8 mouse cellular contexts compared by ENCODE assay signal in the genomic region with DNA sequence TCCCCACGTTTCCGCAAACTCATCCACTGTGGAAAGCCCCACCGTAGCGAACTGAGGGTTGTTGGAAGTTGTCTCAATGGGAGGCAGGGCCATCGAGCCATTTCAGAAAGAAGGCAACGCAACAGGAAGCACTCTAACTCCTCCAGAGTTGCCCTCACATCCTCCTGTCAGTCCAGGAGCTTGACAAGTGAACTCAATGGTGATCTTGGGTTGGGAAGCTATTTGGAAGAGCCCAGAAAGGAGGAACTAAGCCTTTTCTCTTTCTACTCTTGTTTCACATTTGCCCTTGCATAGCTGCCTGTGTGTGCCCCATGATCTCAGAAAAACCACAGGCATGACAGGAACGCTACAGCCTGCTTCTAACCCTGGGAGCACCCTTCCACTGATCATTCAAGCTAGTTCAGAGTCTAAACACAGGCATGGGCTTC. TPM values are rescaled to one million over a fixed set of nuclear protein-coding genes. Genes with fewer than 3 reads are reported as not detected.
DNase-seq lines count a peak whose midpoint lies in the region; ATAC-seq and TF ChIP-seq lines count a peak whose summit lies in the region.
"Had no signal": no experiment of that assay in that cellular context is flagged by ENCODE, and none has a peak within 500 bp of the region (broad histone marks: within the 10 kb centered on the region; RNA-seq: fewer than 3 reads in every experiment).

No protein-coding gene starts in this region.

- H3K79me2 ChIP-seq in CH12.LX (replicated peaks; ENCODE audit: control insufficient read depth, extremely low read depth, insufficient read depth, poor library complexity, severe bottlenecking) = no peaks in the 10 kb centered on the region

- DNase-seq in intestine, embryonic 14.5 days (ENCODE audit: low spot score) = no peak
- DNase-seq in CH12.LX (ENCODE audit: extremely low read depth) (no peak), R1 (ENCODE audit: low read depth, low spot score) (peak; percentile 21)
- no peak for DNase-seq in limb, embryonic 14.5 days (ENCODE audit: low spot score)
- no peak for DNase-seq in thymus, postnatal 25 days
- no peak for DNase-seq in layer of hippocampus, postnatal 14 days (ENCODE audit: low spot score in 2 of 2)

- no peak for ATAC-seq in intestine, embryonic 14.5 days (replicated peaks; ENCODE audit: low FRiP score, low TSS enrichment, low read depth)
- ATAC-seq in intestine, embryonic 16.5 days = no peak
- ATAC-seq in limb, embryonic 14.5 days (ENCODE audit: low FRiP score, low read depth) = no peak

- H3K9ac ChIP-seq in intestine, embryonic 14.5 days (ENCODE audit: low read length) = no peak overlapping the region
- no peak overlapping the region for H3K9ac ChIP-seq in intestine, embryonic 16.5 days (ENCODE audit: low read depth, low read length)
- no peak overlapping the region for H3K9ac ChIP-seq in CH12.LX (ENCODE audit: insufficient read depth, low read depth)
- H3K9ac ChIP-seq in limb, embryonic 14.5 days (ENCODE audit: low read depth, low read length, severe bottlenecking) = no peak overlapping the region
- H3K9ac ChIP-seq: embryonic facial prominence, embryonic 12.5 days had no signal

- peaks cover 28% of the 10 kb centered on the region for H3K4me1 ChIP-seq in intestine, embryonic 14.5 days (replicated peaks; ENCODE audit: control insufficient read depth, insufficient read depth, low read length)
- H3K4me1 ChIP-seq in intestine, embryonic 16.5 days (ENCODE audit: control insufficient read depth, insufficient read depth, low read length) = peaks cover 36% of the 10 kb centered on the region
- H3K4me1 ChIP-seq in CH12.LX (ENCODE audit: control insufficient read depth in 1 of 2, insufficient read depth in 2 of 2) = peaks cover 7 to 26% of the 10 kb centered on the region in 2 experiments
- H3K4me1 ChIP-seq in limb, embryonic 14.5 days (ENCODE audit: control insufficient read depth, insufficient read depth, low read length) = peaks cover 10% of the 10 kb centered on the region

- TF ChIP-seq CTCF in CH12.LX (conservative IDR thresholded peaks at IDR 0.05 in 1 of 2, IDR thresholded peaks at IDR 0.05 in 1 of 2; ENCODE audit: low read depth in 2 of 2, low read length in 2 of 2) = no peak

- H3K4me3 ChIP-seq in intestine, embryonic 14.5 days (ENCODE audit: low read depth, low read length) = no peak overlapping the region
- H3K4me3 ChIP-seq in intestine, embryonic 16.5 days (ENCODE audit: low read length) = no peak overlapping the region
- H3K4me3 ChIP-seq in CH12.LX (replicated peaks in 1 of 3; ENCODE audit: low read depth in 2 of 3, low read length in 2 of 3, poor library complexity in 1 of 3) = no peak overlapping the region
- H3K4me3 ChIP-seq in limb, embryonic 14.5 days (replicated peaks; ENCODE audit: low read length) = no peak overlapping the region
- H3K4me3 ChIP-seq: embryonic facial prominence, embryonic 12.5 days had no signal

- no peak for TF ChIP-seq POLR2A in CH12.LX (IDR thresholded peaks at IDR 0.05; ENCODE audit: low read depth, low read length)
- TF ChIP-seq POLR2A in limb, embryonic 14.5 days (IDR thresholded peaks at IDR 0.05; ENCODE audit: borderline replicate concordance, extremely low read depth, insufficient read depth, insufficient read length) = no peak

- dilution Hi-C loops in CH12.LX (cut with MboI; ENCODE audit: extremely low pct_ligation_motif_present, extremely low pct_unique_long_range_greater_than_20kb, low sequenced_read_pairs) = no loop called here

- peaks cover 75% of the 10 kb centered on the region for H3K36me3 ChIP-seq in intestine, embryonic 14.5 days (ENCODE audit: control insufficient read depth, insufficient read depth, low read length)
- peaks cover 42% of the 10 kb centered on the region for H3K36me3 ChIP-seq in intestine, embryonic 16.5 days (ENCODE audit: control insufficient read depth, insufficient read depth, low read length)
- no peaks in the 10 kb centered on the region for H3K36me3 ChIP-seq in CH12.LX (replicated peaks in 1 of 2; ENCODE audit: control insufficient read depth in 1 of 2, insufficient read depth in 1 of 2, low read length in 1 of 2)
- peaks cover 79% of the 10 kb centered on the region for H3K36me3 ChIP-seq in limb, embryonic 14.5 days (ENCODE audit: control insufficient read depth, insufficient read depth, low read length)

- H3K27ac ChIP-seq in intestine, embryonic 14.5 days (ENCODE audit: low read depth) = peak overlapping the region; percentile 38; the same call in 1 of the 2 replicates
- no peak overlapping the region for H3K27ac ChIP-seq in intestine, embryonic 16.5 days (ENCODE audit: low read length)
- H3K27ac ChIP-seq in CH12.LX (ENCODE audit: insufficient read depth, low read depth) = no peak overlapping the region
- H3K27ac ChIP-seq in limb, embryonic 14.5 days (replicated peaks; ENCODE audit: low read depth, low read length) = 0 out of 2 replicates have a peak overlapping the region, but pooled peaks have one; percentile 13
- H3K27ac ChIP-seq: embryonic facial prominence, embryonic 12.5 days had no signal

- TF ChIP-seq RAD21 in CH12.LX (IDR thresholded peaks at IDR 0.05; ENCODE audit: low read depth, low read length) = no peak

- H3K27me3 ChIP-seq in intestine, embryonic 14.5 days (replicated peaks; ENCODE audit: control insufficient read depth, insufficient read depth, low read length) = no peaks in the 10 kb centered on the region
- H3K27me3 ChIP-seq in intestine, embryonic 16.5 days (replicated peaks; ENCODE audit: control insufficient read depth, insufficient read depth, low read length) = no peaks in the 10 kb centered on the region
- peaks cover 38% of the 10 kb centered on the region for H3K27me3 ChIP-seq in CH12.LX (replicated peaks)
- H3K27me3 ChIP-seq in limb, embryonic 14.5 days (ENCODE audit: control insufficient read depth, insufficient read depth, low read length) = no peaks in the 10 kb centered on the region
- H3K27me3 ChIP-seq: embryonic facial prominence, embryonic 12.5 days had no signal

- no peaks in the 10 kb centered on the region for H3K9me3 ChIP-seq in intestine, embryonic 14.5 days (ENCODE audit: control insufficient read depth, low read length)
- no peaks in the 10 kb centered on the region for H3K9me3 ChIP-seq in intestine, embryonic 16.5 days (ENCODE audit: control insufficient read depth, low read length)
- H3K9me3 ChIP-seq in CH12.LX (replicated peaks; ENCODE audit: low read length) = no peaks in the 10 kb centered on the region
- H3K9me3 ChIP-seq in limb, embryonic 14.5 days (ENCODE audit: control insufficient read depth, low read length) = no peaks in the 10 kb centered on the region
- H3K9me3 ChIP-seq: embryonic facial prominence, embryonic 12.5 days had no signal

- in situ Hi-C loops in CH12.LX (cut with MboI; ENCODE audit: low pct_ligation_motif_present, low pct_unique_long_range_greater_than_20kb, low sequenced_read_pairs) = no loop called here

- WGBS in intestine, embryonic 14.5 days = 73% methylated on average over 7 of the region's 7 CpGs
- WGBS in intestine, embryonic 16.5 days = 74% methylated on average over 7 of the region's 7 CpGs
- WGBS in limb, embryonic 14.5 days = 80% methylated on average over 7 of the region's 7 CpGs

- no peak overlapping the region for H3K4me2 ChIP-seq in intestine, embryonic 14.5 days (ENCODE audit: low read length)
- no peak overlapping the region for H3K4me2 ChIP-seq in intestine, embryonic 16.5 days (ENCODE audit: low read depth, low read length)
- H3K4me2 ChIP-seq in CH12.LX (ENCODE audit: insufficient read depth, low read depth, poor library complexity, severe bottlenecking) = peak overlapping the region; percentile 16; the same call in 1 of the 2 replicates
- no peak overlapping the region for H3K4me2 ChIP-seq in limb, embryonic 14.5 days (replicated peaks; ENCODE audit: low read depth, low read length, severe bottlenecking)
- H3K4me2 ChIP-seq: embryonic facial prominence, embryonic 12.5 days had no signal

- no peak for TF ChIP-seq EP300 in CH12.LX (IDR thresholded peaks at IDR 0.05; ENCODE audit: low read length)

TF ChIP-seq in CH12.LX, 34 proteins besides CTCF, POLR2A, EP300 and RAD21:
- no peak for TF ChIP-seq MAFK (IDR thresholded peaks at IDR 0.05; ENCODE audit: insufficient replicate concordance, low read length)
- no peak for TF ChIP-seq RCOR1 (conservative IDR thresholded peaks at IDR 0.05; ENCODE audit: low read depth, low read length)
- no peak for TF ChIP-seq GABPA (IDR thresholded peaks at IDR 0.05; ENCODE audit: insufficient replicate concordance, low read depth, low read length)
- TF ChIP-seq KAT2A (IDR thresholded peaks at IDR 0.05; ENCODE audit: insufficient replicate concordance, low read length) = no peak
- TF ChIP-seq MXI1 (IDR thresholded peaks at IDR 0.05; ENCODE audit: low read depth, low read length) = no peak
- no peak for TF ChIP-seq SIN3A (IDR thresholded peaks at IDR 0.05; ENCODE audit: low read length)

RNA-seq across cellular contexts. Expression of a gene that starts 14.6 kb away (rescaled TPM):
- 29.3 and 33.6 TPM in 2 replicates for polyA plus RNA-seq in intestine, embryonic 14.5 days (2014; fragmentation: Nextera tagmentation; extraction: Ambion mirVana)
- 20.4 and 21.8 TPM in 2 replicates for polyA plus RNA-seq in intestine, embryonic 16.5 days (2015; fragmentation: Nextera tagmentation; extraction: Ambion mirVana)
- total RNA-seq in CH12.LX (2012; rRNA removed) (0.08 TPM in 1 of 2 replicates, not detected in the other), CH12.LX (2014; rRNA removed) (not detected in 2 replicates)
- not detected in 2 replicates for polyA plus RNA-seq in CH12.LX (2012; ENCODE audit: insufficient read length, low read depth)
- polyA plus RNA-seq in limb, embryonic 14.5 days (2012; rRNA removed) = 58.9 and 67.7 TPM in 2 replicates
- 52.7 and 66.6 TPM in 2 replicates for polyA plus RNA-seq in limb, embryonic 14.5 days (2014; fragmentation: Nextera tagmentation; extraction: Ambion mirVana)
- 10 to 100 TPM; 23.3 to 25.3 TPM for total RNA-seq in layer of hippocampus, postnatal 14 days (2021)

Comparison
In these comparisons a context has a peak if more than half of its experiments do, and no peak if none do; other contexts are left out.
1. H3K27ac ChIP-seq: peak in intestine, embryonic 14.5 days (single experiment) and limb, embryonic 14.5 days (single experiment); none in intestine, embryonic 16.5 days (single experiment) and CH12.LX (single experiment).
2. RNA of a gene that starts 14.6 kb away (polyA plus RNA-seq): 52.7 to 67.7 TPM in limb, embryonic 14.5 days, 29.3 to 33.6 TPM in intestine, embryonic 14.5 days and 20.4 to 21.8 TPM in intestine, embryonic 16.5 days; not detected in CH12.LX; every median in the first group is over 10 times any median in the second.